Mouse (Mus musculus): ENCODE measurements around the gene Hnrnpm. TPM values are rescaled to one million over a fixed set of nuclear protein-coding genes. Genes with fewer than 3 reads are reported as not detected.

The Hnrnpm gene
- total and polyA plus RNA-seq, 2 experiments, result 33.6 to 53.7 TPM

GRCm38 (mm10) chr17:33669681-33670080, 17.0 kb downstream of the Hnrnpm start:
- DNase-seq (ENCODE audit: extremely low read depth, low read depth, low spot score), result no peak
- Histone ChIP-seq H3K4me1 (ENCODE audit: control insufficient read depth, insufficient read depth, low read length) (peaks cover 18% of the 10 kb centered on the region), H3K9ac (ENCODE audit: low read depth, low read length) (no peak overlapping the region), H3K27me3 (ENCODE audit: control insufficient read depth, insufficient read depth, low read length) (no peaks in the 10 kb centered on the region), H3K27ac (replicated peaks; ENCODE audit: insufficient read depth, low read depth, low read length) (no peak overlapping the region), H3K36me3 (ENCODE audit: control insufficient read depth, insufficient read depth, low read length) (peaks cover 30% of the 10 kb centered on the region), H3K79me2 (ENCODE audit: control insufficient read depth, insufficient read depth, low read length) (peaks cover 15% of the 10 kb centered on the region; the same call in 1 of the 2 replicates), H3K4me3 (ENCODE audit: insufficient read depth, low read depth, low read length) (no peak overlapping the region)
- TF ChIP-seq POLR2A (IDR thresholded peaks at IDR 0.05; ENCODE audit: extremely low read depth, insufficient read depth, low read length), result no peak
- TF ChIP-seq CTCF (IDR thresholded peaks at IDR 0.05; ENCODE audit: low read depth, low read length), result no peak
- 95% methylated on average over 3 of the region's 3 CpGs for WGBS

GRCm38 (mm10) chr17:33666813-33667212, 19.8 kb downstream of the Hnrnpm start:
- H3K36me3 ChIP-seq (ENCODE audit: control insufficient read depth, insufficient read depth, low read length), result peaks cover 46% of the 10 kb centered on the region
- WGBS, result 26% methylated on average over 3 of the region's 3 CpGs
- 0 out of 2 replicates have a peak overlapping the region, but pooled peaks have one; percentile 4 for H3K27ac ChIP-seq (replicated peaks; ENCODE audit: insufficient read depth, low read depth, low read length)

GRCm38 (mm10) chr17:33649781-33650475, 36.7 kb downstream of the Hnrnpm start:
- Histone ChIP-seq H3K27ac (replicated peaks; ENCODE audit: insufficient read depth, low read depth, low read length) (no peak overlapping the region), H3K4me1 (ENCODE audit: control insufficient read depth, insufficient read depth, low read length) (no peaks in the 10 kb centered on the region), H3K9ac (ENCODE audit: low read depth, low read length) (no peak overlapping the region), H3K79me2 (ENCODE audit: control insufficient read depth, insufficient read depth, low read length) (no peaks in the 10 kb centered on the region), H3K4me3 (ENCODE audit: insufficient read depth, low read depth, low read length) (no peak overlapping the region), H3K36me3 (ENCODE audit: control insufficient read depth, insufficient read depth, low read length) (peaks cover 71% of the 10 kb centered on the region), H3K27me3 (ENCODE audit: control insufficient read depth, insufficient read depth, low read length) (no peaks in the 10 kb centered on the region)
- WGBS, result 98% methylated on average over 34 of the region's 34 CpGs
- no peak for DNase-seq (ENCODE audit: extremely low read depth, low read depth, low spot score)
- no peak for TF ChIP-seq POLR2A (IDR thresholded peaks at IDR 0.05; ENCODE audit: extremely low read depth, insufficient read depth, low read length)
- no peak for TF ChIP-seq CTCF (IDR thresholded peaks at IDR 0.05; ENCODE audit: low read depth, low read length)

More at GRCm38 (mm10) chr17:33666813-33667212, 19.8 kb downstream of the Hnrnpm start:
- Histone ChIP-seq H3K79me2 (ENCODE audit: control insufficient read depth, insufficient read depth, low read length) (peaks cover 9% of the 10 kb centered on the region; the same call in 1 of the 2 replicates), H3K4me3 (ENCODE audit: insufficient read depth, low read depth, low read length) (no peak overlapping the region), H3K4me1 (ENCODE audit: control insufficient read depth, insufficient read depth, low read length) (peaks cover 15% of the 10 kb centered on the region), H3K9ac (ENCODE audit: low read depth, low read length) (no peak overlapping the region), H3K27me3 (ENCODE audit: control insufficient read depth, insufficient read depth, low read length) (no peaks in the 10 kb centered on the region)
- TF ChIP-seq POLR2A (IDR thresholded peaks at IDR 0.05; ENCODE audit: extremely low read depth, insufficient read depth, low read length), result no peak
- no peak for TF ChIP-seq CTCF (IDR thresholded peaks at IDR 0.05; ENCODE audit: low read depth, low read length)
- peak; percentile 60 for DNase-seq (ENCODE audit: extremely low read depth, low read depth, low spot score)

- Histone ChIP-seq H3K36me3 (ENCODE audit: control insufficient read depth, insufficient read depth, low read length) (peaks cover 42% of the 10 kb centered on the region), H3K4me1 (ENCODE audit: control insufficient read depth, insufficient read depth, low read length) (no peaks in the 10 kb centered on the region)
- TF ChIP-seq CTCF (IDR thresholded peaks at IDR 0.05; ENCODE audit: low read depth, low read length), result no peak
These were observed 41.6 kb downstream of the Hnrnpm start for GRCm38 (mm10) chr17:33645073-33645472.

GRCm38 (mm10) chr17:33644068-33644467, 42.6 kb downstream of the Hnrnpm start:
- no peak overlapping the region for H3K9ac ChIP-seq (ENCODE audit: low read depth, low read length)
- TF ChIP-seq POLR2A (IDR thresholded peaks at IDR 0.05; ENCODE audit: extremely low read depth, insufficient read depth, low read length), result no peak
- no peak for TF ChIP-seq CTCF (IDR thresholded peaks at IDR 0.05; ENCODE audit: low read depth, low read length)
- 95% methylated on average over 4 of the region's 4 CpGs for WGBS
- no peak for DNase-seq (ENCODE audit: extremely low read depth, low read depth, low spot score)
- H3K27ac ChIP-seq (replicated peaks; ENCODE audit: insufficient read depth, low read depth, low read length), result no peak overlapping the region
- no peaks in the 10 kb centered on the region for H3K79me2 ChIP-seq (ENCODE audit: control insufficient read depth, insufficient read depth, low read length)
- H3K4me3 ChIP-seq (ENCODE audit: insufficient read depth, low read depth, low read length), result no peak overlapping the region
- no peaks in the 10 kb centered on the region for H3K27me3 ChIP-seq (ENCODE audit: control insufficient read depth, insufficient read depth, low read length)
- H3K4me1 ChIP-seq (ENCODE audit: control insufficient read depth, insufficient read depth, low read length), result no peaks in the 10 kb centered on the region
- H3K36me3 ChIP-seq (ENCODE audit: control insufficient read depth, insufficient read depth, low read length), result peaks cover 32% of the 10 kb centered on the region

More at GRCm38 (mm10) chr17:33645073-33645472, 41.6 kb downstream of the Hnrnpm start:
- 94% methylated on average over 8 of the region's 8 CpGs for WGBS
- Histone ChIP-seq H3K27me3 (ENCODE audit: control insufficient read depth, insufficient read depth, low read length) (no peaks in the 10 kb centered on the region), H3K79me2 (ENCODE audit: control insufficient read depth, insufficient read depth, low read length) (no peaks in the 10 kb centered on the region), H3K9ac (ENCODE audit: low read depth, low read length) (no peak overlapping the region), H3K27ac (replicated peaks; ENCODE audit: insufficient read depth, low read depth, low read length) (no peak overlapping the region), H3K4me3 (ENCODE audit: insufficient read depth, low read depth, low read length) (no peak overlapping the region)
- DNase-seq (ENCODE audit: extremely low read depth, low read depth, low spot score), result no peak

- no peak overlapping the region for H3K4me3 ChIP-seq (ENCODE audit: insufficient read depth, low read depth, low read length)
- H3K27me3 ChIP-seq (ENCODE audit: control insufficient read depth, insufficient read depth, low read length), result no peaks in the 10 kb centered on the region
- H3K36me3 ChIP-seq (ENCODE audit: control insufficient read depth, insufficient read depth, low read length), result peaks cover 5% of the 10 kb centered on the region; the same call in 1 of the 2 replicates
- no peak overlapping the region for H3K9ac ChIP-seq (ENCODE audit: low read depth, low read length)
- 43% methylated on average over 6 of the region's 6 CpGs for WGBS
- 0 out of 2 replicates have a peak overlapping the region, but pooled peaks have one; percentile 33 for H3K27ac ChIP-seq (replicated peaks; ENCODE audit: insufficient read depth, low read depth, low read length)
- no peaks in the 10 kb centered on the region for H3K4me1 ChIP-seq (ENCODE audit: control insufficient read depth, insufficient read depth, low read length)
- DNase-seq (ENCODE audit: extremely low read depth, low read depth, low spot score), result peak; percentile 26
- TF ChIP-seq POLR2A (IDR thresholded peaks at IDR 0.05; ENCODE audit: extremely low read depth, insufficient read depth, low read length) (no peak), CTCF (IDR thresholded peaks at IDR 0.05; ENCODE audit: low read depth, low read length) (no peak)
- H3K79me2 ChIP-seq (ENCODE audit: control insufficient read depth, insufficient read depth, low read length), result no peaks in the 10 kb centered on the region
These were observed 46.9 kb downstream of the Hnrnpm start for GRCm38 (mm10) chr17:33639743-33640142.
